Mouse (Mus musculus): ENCODE results near the gene Vtcn1.

The Vtcn1 gene

DNA sequence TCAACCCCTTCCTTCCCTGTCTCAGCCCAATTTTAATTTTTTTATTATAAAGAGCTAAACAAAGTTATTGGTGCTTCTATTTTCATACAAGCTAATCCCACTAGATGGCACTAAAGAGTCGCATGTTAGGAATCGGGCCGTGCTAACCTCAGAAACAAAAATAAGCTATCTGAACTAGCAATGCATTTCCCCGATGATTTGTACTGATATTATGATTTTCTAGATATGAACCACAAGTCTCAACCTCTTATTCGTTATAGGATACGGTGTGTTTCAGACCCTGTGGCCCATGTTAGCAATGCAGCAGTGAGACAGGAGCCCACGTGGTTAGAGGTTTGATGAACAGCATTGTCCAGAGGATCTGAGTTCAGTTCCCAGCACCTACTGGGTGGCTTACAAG lies 91.6 kb downstream of the Vtcn1 start:
- in situ Hi-C loops (cut with MboI; ENCODE audit: low sequenced_read_pairs), result no loop called here

- in situ Hi-C loops (cut with MboI; ENCODE audit: low sequenced_read_pairs), result no loop called here
Observed at GRCm38 (mm10) chr3:100920611-100921140, 95.4 kb downstream of the Vtcn1 start.

GRCm38 (mm10) chr3:100921825-100922505 lies 96.7 kb downstream of the Vtcn1 start, which contains the start of gene Trim45:
TSS of gene Trim45 (plus strand) at chr3:100922202.
- in situ Hi-C loops (cut with MboI; ENCODE audit: low sequenced_read_pairs), result no loop called here

GRCm38 (mm10) chr3:100922506-100923375 lies 97.5 kb downstream of the Vtcn1 start:
- in situ Hi-C loops (cut with MboI; ENCODE audit: low sequenced_read_pairs), result no loop called here

DNA sequence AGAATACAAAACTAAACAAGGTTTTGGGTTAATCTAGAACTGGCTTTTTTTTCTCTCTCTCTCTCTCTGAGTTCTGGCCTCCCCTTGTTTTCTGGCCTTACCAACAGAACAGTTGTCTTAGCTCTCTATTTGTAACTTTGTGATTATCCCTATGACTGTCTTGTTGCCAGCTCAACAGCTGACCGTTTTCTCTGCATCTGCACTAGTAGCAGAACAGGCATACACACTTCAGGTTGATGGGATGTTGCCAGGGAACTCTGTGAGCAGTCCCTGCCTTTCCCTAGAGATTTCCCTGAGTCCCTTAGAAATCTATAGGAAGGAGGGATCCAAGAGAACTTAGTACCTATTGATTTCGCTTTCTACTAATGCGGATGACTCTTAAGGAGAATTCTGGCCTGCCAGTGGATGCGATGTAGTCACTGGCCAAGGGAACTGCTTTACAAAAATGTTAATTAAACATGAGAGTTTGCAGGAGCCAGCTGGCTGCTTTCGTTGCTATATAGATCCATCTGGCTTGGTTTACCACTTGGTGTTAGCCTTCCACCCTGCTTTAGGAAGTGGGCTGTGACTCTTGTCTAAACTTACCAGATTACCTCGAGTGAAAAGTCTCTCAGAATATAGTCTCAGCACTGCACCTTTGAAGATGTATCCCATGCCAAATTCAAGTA lies 98.9 kb downstream of the Vtcn1 start:
- in situ Hi-C loops (cut with MboI; ENCODE audit: low sequenced_read_pairs), result no loop called here

DNA sequence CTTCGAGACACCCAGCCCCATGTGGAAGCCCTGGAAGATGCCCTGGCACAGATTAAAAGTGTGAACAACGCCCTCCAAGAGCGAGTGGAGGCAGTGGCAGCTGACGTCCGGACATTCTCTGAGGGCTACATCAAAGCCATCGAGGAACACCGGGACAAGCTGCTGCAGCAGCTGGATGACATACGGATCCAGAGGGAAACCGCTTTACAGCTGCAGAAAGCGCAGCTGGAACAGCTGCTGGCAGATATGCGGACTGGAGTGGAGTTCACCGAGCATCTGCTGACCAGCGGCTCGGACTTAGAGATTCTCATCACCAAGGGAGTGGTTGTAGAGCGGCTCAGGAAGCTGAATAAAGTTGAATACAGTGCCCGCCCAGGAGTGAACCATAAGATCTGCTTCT lies 99.9 kb downstream of the Vtcn1 start:
- in situ Hi-C loops (cut with MboI; ENCODE audit: low sequenced_read_pairs), result loop anchor here (25.0 kb wide), 1 partner anchor 738 kb away; no protein-coding TSS in a partner anchor

DNA sequence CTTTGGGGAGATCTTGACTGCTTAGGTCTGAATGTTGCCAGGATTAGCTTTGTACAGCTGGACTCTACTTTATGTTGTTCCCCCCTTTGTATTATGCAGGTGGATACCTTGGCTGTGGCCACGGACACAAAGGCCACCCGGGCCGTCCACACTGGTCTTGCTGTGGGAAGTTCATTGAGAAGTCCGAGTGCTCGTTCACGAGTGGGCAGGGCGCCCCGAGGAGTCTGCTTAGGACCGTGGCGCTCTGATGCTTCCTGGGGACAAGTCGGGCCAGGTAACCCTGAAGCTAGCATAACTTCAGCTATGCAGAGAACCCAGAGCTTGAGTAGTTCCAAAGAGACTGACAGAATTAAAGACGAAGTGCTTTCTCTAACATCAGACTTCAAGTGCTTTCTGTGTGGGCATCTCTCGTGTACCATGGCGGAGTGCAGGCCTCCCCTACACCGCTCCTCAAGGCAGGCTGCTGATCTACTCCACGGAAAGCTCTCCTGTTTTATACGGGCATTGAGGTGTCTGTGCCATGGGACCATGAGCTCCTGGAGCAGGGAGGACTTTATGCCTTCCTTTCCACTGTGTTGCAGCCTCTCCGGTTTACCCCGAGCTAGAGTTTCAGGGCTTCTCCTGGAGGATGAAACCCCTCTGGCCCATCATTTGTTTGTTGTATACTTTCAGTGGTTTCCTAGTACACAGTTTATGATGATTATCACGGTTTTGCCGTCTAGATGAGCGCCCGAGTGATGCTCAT lies 106.2 kb downstream of the Vtcn1 start:
- in situ Hi-C loops (cut with MboI; ENCODE audit: low sequenced_read_pairs), result loop anchor here (25.0 kb wide), 1 partner anchor 744 kb away; no protein-coding TSS in a partner anchor

- in situ Hi-C loops (cut with MboI; ENCODE audit: low sequenced_read_pairs), result loop anchor here (25.0 kb wide), 1 partner anchor 745 kb away; no protein-coding TSS in a partner anchor
Observed at GRCm38 (mm10) chr3:100932077-100932944, 107.1 kb downstream of the Vtcn1 start.

GRCm38 (mm10) chr3:100935521-100935920 lies 110.3 kb downstream of the Vtcn1 start:
- in situ Hi-C loops (cut with MboI; ENCODE audit: low sequenced_read_pairs), result loop anchor here (25.0 kb wide), 1 partner anchor 748 kb away; no protein-coding TSS in a partner anchor

DNA sequence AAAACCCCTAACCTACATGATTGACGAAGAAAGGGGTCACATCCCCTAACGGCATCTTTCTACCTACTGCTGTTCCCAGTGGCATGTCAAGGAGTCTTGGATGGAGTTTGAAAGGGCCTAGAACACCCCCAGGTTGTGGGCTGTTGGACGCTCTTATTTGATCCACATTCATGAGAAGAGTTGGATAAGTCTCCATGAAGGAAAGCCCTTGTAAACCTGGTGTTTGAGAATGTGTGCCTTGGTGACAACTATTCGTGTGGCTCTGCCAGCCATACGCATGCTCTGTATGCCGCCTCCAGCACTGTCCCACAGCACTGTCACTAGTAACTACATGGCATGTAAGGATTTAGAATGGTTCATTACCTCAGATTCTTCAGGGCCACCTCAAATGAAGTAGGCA lies 110.9 kb downstream of the Vtcn1 start:
- in situ Hi-C loops (cut with MboI; ENCODE audit: low sequenced_read_pairs), result loop anchor here (25.0 kb wide), 1 partner anchor 749 kb away; no protein-coding TSS in a partner anchor

DNA sequence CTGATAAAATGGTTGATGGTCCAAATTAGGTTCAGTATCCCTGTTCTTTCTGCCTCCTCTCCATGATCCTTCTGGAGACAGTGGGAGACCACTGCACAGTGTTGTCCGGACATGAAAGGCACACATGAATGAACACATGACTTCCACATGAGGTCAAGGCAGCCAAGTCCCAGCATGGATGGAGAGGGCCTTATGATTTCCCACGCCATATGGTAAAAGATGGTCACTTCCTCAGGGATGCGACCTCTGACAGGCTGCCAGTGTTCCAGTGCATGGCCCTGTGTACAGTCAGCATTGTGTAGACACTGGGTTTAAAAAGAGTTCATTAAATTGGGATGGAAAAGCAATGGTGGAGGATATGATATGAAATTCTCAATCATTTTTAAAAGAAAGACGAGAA lies 113.0 kb downstream of the Vtcn1 start:
- in situ Hi-C loops (cut with MboI; ENCODE audit: low sequenced_read_pairs), result loop anchor here (25.0 kb wide), 1 partner anchor 751 kb away; no protein-coding TSS in a partner anchor

DNA sequence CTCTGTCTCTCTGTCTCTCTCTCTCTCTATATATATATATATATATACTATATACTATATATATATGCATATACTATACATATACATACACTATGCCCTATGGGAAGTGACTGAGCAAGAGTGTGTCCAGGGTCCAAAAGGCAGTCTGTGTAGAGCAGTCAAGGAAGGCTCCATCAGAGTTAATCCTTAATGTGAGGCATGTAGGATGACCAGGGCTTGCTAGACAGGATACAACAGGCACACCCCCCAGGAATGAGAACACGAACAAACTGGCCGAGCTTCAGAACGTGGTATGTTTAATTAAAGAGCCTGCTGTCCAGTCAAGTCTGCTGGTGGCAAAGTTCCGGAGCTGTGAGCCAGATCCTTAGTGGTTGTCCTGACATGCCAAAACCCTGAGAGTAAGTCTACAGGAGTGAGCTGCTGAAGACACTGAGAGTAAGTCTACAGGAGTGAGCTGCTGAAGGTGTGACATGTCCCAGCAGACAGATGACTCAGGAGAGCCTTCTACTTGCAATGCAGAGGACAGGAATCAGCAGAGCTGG lies 115.3 kb downstream of the Vtcn1 start:
- in situ Hi-C loops (cut with MboI; ENCODE audit: low sequenced_read_pairs), result loop anchor here (25.0 kb wide), 1 partner anchor 753 kb away; no protein-coding TSS in a partner anchor
